Mouse (Mus musculus) cerebellum, adult 9-10 months (tissue): ENCODE measurements around the gene Blnk.

Experiments used
- DNase-seq: peaks from one replicate; pipeline ENCODE4 v3.0.0; 2022

Gene Blnk

DNA sequence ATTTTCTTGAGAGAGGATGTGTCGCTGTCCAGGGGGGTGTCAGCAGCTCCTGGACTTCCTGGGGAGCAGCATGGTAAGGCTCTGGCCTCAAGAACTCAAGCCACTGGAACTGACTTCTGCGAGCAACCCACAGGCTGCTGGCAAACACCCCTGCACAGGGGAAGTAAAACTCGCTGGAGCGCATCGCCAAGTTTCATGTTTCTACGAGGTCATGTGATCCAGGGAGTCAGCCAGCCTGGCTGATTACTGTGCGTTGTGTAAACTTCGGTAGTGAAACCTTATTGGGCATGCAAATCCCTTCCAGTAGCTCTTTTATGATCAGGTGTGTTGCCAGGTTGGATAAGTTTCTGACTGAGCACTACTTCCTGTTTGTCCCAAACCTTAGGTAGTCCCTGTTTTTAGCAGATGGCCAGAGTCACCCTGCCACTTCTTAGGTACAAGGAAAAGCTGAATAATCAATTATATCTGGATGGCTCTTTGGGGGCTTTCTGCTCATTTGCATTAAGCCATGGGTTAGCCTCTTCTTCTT is at the start of gene Blnk:
TSS of gene Blnk (minus strand) at position 479 of the 529 bp plus-strand sequence.
- DNase-seq, result no peak

DNA sequence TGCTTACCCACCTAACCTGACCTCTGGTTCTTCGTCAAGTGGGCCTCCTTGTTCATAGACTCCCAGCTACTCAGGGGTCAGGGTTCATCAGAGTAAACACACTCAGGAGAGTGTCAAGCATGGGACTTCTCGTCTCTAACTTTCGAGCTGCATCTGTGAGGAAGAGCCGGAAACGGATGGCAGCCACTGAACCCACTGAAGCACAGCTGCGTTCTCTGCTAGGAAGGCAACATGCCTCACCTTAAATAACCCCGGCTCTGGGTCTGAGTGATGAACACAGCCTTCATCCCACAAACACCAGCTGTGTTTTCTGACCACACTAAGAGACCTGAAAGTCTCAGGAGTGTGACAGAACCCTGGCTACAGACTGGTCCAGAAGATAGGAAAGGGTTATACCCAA is 44.8 kb upstream of the Blnk start:
- DNase-seq, result no peak

DNA sequence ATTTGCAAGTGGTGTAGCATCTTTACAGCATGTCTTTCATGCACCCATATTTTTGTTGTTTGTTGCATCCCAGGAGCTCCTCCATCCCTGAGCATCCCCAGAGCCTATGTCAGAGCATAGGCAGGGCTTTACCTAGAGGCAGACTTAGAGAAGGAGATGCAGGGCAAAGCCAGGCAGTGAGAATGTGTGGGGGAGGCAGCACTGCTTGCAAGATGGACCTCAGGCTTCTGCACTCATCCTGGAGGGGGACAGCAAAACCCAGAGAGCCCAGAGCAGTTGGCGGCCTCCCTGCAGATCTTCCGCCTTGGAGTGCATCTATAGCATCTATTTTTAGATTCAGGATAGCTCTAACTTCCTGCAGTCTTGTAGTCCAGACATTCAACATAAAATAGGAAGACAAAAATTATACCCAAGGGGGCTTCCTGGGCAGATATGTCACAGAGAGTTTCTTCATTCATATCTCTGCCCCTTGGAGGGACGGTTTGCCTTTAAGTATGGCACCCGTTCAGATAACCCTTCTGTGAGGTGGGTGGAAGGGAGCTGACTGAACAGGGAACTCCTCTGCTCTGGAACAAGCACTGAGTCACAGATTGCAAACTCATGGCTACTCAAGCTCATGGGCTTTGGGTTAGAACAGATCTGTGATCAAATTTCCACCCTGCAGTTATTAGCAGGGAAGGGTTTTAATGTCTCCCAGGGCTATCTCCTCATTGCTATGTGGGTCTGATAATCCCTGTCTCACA is 41.6 kb upstream of the Blnk start:
- no peak for DNase-seq

DNA sequence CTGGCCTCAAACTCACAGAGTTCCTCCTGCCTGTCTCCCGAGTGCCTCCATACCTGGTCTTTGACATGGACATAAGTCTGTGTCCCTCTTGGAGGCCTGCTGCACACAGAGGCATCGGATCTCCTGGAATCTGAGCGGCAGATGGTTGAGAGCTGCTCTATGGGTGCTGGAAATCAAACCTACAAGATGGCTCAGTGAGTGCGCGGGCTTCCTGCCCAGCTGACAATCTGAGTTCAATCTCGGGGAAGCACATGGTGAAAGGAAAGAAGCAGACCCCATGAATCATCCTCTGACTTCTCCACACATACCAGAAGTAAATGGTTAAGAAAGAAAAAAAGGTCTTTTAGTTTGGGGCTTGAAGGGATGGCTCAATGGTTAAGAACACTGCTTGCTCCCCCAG is 37.5 kb upstream of the Blnk start:
- DNase-seq, result no peak

DNA sequence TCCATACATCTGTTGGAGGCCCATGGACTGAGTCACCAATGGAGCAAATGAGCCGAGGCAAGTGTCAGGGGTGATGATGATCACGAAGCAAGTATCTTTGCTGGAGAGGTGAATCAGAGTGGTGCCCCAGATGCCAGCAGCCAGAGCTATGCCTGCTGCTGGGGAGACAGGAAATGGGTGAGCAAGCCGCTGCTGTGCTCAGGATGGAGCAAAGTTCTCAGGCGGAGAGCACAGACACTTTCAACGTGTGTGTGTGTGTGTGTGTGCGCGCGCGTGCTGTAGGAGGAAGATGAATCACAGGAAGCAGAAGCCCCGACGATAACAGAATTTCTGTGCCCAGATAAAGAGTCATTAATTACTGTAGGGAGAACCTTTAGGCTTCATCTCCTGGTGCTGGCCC is 36.7 kb upstream of the Blnk start:
- DNase-seq, result no peak

DNA sequence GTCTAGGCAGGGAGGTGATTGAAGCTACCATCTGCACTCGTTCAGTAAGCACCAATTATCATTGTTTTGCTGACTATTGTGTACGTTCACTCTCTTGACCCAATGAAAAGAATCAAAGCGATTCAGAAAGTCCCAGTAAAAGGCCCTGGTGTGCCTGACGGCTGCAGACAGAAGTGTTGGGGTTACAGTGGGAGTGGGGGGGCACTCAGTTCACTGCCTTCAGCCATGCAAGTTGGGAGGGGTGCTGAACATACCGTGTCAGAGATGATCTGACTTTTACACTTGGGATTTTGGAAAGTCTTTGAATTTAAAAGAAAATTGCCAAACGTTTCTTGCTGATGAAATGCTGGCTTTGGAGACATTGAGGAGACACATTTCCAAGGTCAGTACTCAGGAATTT is 35.8 kb upstream of the Blnk start:
- DNase-seq, result no peak

DNA sequence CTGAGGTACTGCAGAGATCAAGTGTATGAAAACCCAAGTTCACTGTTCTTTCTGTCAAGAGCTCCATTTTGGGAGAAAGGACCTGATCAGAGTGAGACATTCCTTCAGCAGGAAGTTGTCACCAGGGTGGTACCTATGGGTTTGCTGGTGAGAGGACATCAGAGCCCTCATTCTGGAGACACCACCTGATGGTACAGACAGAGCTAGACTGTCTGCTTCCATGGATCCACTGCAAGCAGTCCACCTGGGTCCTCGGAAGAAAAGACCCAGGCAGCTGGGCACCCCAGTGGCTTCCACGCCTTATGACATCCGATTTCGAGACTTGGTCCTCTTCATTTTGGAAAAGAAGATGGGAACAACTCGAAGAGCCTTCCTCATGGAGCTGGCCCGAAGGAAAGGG is 34.9 kb upstream of the Blnk start, which contains the start of gene Dntt:
TSS of gene Dntt (plus strand) at position 57 of the 400 bp plus-strand sequence.
- no peak for DNase-seq

DNA sequence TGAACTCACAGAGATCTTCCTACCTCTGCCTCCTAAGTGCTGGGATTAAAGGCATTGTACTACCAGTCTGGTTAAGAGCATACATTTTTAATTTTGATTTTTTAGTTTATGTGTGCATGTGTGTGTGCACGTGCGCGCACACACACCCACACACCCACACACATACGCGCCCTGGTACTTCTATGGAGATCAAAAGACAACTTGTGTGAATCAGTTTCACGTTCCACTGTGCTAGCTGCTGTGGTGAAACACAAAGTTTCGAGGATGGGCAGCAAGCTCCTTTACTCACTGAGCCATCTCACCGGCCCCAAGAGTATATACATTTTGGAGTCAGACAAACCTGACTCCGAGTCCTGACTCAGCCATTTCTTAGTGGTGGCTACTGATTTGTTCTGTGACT is 33.3 kb upstream of the Blnk start:
- DNase-seq, result no peak

DNA sequence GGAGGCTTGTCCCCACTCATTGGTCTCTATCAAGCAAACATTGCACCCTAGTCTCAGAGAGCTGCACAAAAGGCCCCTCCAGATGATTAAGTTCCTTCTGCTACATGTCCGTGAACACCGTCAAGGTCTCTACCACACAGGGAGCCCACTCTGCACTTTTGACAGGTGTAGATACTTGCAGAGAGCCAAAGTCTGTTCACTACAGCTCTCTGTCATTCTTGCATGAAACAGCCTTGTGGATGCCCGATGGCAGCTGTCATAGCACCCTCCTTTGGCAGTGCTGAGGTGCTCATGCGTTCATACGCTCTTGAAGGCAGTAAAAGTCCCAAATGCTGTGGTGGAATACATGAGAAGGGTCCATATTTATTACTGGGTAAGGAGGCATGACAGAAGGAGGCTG is 32.7 kb upstream of the Blnk start:
- DNase-seq, result no peak

DNA sequence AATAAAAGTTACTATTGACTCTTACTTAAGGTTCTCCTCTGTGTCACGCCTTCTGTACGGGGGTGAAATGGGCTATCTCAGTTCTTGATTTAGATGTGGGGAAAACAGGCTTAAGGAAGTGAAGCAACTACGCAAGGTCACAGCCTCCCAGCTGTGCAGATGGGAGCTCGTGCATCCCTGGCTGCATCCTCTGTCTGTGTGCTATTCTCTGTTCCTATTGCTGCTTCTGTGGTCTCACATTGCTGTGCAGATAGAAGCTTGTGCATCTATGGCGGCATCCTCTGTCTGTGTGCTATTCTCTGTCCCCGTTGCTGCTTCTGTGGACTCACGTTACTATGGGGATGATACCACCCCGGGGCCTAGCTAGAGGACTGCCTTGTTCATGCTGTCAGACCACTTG is 32.2 kb upstream of the Blnk start:
- no peak for DNase-seq

DNA sequence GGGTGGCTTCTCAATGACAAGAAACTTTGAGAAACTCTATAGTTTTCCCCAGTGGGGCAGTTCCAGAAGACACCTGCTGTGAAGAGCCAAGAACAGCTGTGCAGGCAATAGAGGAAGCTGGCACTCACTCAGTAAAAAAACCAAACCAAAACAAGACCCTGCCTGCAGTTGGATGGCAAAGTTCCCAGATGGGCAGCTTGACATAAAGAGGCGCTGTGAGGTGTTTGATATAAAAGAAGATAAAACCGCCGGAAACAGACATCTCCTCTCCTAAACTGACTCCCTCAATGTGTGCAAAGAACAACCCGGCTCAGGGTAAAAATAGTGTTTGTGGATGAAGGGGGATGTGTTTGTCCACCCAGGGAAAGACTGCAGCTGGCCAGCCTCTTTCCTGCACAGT is 27.9 kb upstream of the Blnk start:
- DNase-seq, result no peak

DNA sequence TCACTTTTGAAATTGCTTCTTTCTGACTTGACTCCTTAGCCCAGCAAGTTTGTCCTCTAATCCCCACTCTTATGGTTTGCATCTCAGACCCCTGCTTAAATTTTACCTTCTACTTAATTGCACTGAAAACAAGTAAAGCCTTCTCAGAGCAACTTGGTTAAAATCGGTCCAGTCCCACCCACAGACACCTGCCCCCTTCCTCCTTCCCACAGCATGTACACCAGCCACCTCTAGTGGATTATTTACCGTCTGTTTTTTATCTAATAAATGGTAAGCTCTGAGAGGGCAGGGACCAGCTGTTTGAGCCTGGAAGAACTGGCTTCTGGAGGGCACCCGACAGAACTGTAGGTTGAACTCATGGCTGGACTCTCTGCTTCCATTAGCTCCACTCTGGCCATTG is 26.2 kb upstream of the Blnk start:
- DNase-seq, result no peak

DNA sequence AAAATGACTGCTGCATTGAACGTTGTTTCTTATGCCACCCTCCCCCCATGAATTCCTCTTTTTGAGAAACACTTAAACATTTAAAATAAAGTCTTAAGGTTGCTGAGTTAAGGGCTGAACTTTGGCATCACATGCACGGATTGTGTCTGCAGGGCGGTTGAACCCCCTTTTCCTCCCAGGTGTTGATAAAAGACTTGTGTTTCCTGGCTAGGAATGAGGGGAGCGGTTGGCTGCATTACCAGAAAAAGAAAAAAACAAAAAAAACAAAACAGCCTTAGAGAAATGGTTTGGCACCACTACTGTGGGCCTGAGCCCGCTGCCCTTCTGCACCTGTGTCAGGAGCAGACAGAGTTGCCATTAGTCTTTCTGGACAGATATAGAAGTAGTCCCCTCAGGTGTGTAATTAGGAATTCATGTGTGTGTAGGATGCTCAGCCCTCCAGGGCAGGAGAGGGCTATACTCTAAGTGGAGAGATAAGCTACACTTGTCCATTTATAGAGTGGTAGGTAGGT is 24.9 kb upstream of the Blnk start:
- DNase-seq, result no peak

DNA sequence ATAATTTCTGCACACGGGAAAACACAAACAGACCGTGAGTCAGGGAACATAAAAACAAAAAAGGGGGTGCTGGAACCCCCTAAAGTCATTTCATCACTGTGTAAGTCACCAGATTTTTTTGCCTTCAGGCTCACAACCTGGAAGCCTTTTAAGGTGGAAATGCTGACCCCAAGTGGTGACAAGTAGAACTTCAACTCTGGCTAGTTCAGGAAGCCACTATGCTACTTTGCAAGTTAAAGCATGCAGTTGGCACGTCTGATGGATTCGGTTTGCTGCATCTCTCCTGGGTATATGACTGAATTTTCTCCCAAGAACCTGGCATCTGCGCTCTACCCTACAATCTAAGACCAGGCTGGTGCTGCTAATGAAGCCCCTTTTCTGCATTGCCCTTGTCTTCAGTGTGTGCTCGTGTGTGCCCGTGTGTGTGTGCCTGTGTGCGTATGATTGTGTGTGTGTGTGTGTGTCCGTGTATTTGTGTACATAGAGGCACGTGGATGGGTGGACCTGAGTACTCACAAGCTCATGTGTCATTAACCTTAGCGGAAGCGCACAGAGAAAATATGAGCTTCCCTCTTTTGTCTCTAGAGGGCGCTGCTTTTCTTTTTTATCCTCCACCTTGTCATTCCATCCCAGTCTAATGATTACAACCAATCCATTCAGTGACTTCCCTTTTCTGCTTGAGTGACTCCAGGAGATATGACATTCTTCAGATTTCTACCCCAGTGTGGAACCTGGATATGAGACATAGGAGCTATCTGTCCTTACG is 21.8 kb upstream of the Blnk start:
- peak; percentile 16 for DNase-seq

DNA sequence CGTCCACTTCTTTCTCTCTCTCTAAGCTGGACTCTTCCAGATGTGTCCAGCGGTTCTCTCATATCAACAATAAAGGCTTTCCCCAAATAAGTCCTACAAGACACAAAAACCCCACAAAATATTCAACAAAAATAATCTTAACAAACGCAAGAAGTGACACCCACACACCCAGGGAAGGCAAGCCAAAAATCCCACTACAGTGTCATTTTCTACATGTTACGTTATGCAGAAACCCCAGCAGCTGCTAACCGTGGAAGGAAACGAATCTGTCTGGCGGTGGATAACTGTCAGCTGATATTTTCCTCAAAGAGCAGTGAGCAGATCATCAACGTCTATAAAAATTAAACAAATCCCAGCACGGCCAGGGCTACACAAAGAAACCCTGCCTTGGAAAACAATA is 19.7 kb upstream of the Blnk start:
- no peak for DNase-seq

DNA sequence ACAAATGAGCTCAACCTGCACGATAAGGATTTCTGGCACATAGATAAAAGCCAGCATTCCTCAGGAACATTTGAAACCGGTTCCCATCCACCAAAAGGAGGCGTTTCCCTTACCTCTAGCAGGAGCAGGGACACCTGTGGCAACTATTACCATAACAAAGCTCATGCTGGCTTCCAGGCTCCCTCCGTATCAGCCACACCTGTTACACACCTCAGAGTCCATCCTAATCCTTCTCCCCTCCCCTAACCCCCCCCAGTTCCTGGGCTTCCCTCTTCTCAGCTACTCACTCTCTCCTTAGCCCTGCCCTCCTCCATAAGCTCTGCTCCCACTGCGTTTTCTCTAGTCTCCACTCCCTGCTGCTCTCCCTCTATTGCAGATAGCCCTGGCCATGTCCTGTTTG is 19.3 kb upstream of the Blnk start:
- no peak for DNase-seq

DNA sequence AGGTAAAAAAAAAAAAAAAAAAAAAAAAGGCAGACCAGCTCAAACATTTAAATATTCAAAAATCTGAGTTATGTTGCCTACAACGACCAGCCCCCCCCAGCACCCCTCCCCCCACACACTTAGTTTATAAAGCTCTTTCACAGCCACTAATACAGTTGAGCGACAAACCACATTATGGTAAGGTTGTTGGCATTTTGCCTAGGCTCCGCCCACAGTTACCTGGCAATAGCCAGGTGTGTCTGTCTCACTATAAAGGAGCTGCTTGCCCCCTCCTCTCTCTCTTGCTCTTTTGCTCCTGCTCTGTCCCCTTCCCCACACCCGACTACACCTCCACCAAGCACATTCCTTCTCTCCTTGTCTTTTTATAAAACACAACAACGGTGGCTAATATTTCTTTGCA is 17.3 kb upstream of the Blnk start:
- no peak for DNase-seq

DNA sequence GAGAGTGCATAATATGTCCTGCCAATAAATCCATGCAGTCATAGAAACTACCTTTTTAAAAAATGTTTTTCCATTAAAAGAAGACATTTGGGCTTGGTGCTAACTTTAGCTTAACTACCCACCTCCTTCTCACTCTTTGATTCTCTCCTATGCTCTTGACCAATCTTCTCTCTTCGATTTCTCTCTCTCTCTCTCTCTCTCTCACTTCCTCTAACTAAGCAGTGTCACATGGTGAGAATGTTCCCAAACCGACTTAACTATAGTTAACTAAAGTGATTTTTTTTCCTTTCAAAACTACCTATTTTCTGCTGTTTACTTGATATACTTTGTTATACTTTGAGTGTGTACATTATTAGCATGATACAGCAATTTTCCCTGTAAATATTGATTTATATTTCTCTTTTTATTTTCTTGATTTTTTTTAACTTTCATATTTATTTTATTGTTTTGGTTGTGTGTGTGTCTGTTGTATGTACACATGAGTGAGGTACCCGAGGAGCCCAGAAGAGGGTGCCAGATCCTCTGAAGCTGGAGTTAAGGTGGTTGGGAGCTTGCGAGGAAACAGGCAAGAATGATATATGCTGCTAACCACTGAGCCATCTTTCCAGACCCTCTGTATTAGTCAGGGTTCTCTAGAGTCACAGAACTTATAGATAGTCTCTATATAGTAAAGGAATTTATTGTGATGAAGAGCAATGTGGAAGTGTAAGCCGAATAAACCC is 14.5 kb upstream of the Blnk start:
- DNase-seq, result no peak

DNA sequence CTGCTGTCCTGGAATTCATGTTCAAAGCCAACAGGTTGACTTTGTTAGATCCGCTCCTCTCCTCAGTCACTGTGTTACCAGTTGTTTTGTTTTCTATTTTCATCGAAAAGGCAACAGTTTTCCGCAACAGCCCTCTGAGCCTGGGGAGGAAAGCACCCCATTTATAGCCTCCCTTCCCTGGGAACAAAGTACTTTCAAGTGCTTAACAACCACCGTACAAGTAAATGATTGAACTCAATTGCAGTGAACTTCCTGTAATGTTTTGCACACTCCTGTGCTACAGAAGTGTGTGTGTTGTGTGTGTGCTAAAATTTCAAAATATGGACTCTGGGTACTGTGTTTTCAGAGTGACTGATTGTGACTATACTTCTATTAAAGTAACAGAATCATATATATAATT is 13.4 kb upstream of the Blnk start:
- no peak for DNase-seq

DNA sequence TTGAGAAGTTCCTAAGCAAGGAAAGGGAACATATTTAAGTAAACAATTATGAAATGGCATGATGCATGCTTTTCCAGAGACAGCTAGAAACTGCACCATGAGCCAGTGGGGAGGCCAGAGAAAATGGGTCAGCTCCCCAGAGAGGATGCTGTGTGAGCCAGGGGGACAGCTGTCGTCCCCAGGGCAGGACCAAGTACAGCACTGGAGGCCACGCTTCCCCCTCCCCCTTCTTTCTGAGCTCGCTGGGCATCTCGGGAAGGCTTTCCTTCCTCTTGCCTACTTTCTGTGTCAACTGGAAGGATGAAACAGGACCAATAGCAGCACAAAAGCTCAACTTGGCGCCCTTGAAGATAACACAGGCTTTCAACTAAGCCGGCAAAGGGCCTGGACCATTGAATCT is 13.0 kb upstream of the Blnk start:
- DNase-seq, result no peak

DNA sequence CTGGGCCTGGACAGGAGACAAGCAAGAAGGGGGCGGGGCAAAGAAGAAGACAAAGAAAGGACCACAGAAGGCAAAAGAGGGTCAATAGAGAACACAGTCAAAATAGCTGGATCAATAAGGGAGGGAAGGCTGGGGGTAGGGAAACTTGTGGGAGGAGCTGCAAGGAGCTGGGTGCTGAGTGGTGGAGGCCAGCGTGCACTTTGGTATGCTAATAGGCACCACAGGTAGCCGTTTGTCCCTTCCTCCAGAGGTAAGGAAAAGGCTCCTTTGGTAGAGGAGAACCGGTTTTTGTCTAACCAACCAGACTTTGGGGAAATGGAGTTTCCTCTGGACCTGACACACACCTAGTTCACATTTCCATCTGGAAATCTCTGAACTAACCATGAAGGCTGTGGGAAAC is 12.3 kb upstream of the Blnk start:
- DNase-seq, result no peak

DNA sequence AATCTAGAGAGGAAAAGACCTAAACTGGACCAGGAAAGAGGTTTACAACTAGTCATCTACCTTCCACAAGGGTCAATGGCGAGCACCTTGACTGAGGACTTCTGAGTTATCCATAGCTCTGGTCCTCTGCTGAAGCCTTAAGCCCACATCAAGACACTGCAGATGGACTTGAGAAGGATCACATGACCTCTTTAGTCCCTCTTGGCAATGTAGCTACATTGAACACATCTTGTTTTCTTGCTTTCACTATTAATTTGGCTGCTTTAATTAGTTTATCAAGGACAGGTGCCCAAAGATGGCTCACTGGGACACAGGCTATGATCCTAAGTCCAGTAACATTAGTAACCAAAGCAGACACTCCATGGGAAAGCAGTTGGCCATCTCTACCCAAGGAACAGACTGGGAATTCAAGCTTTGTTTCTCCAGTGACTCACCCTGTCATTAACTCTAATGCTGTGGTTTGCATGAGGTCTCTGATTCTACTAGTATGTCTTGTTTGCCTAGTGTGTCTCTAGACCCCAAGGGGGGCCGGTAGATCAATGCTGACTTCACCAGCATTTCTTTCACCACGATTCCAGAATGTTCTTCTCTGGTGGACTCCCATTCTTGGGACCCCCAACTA is 9.5 kb upstream of the Blnk start:
- no peak for DNase-seq

DNA sequence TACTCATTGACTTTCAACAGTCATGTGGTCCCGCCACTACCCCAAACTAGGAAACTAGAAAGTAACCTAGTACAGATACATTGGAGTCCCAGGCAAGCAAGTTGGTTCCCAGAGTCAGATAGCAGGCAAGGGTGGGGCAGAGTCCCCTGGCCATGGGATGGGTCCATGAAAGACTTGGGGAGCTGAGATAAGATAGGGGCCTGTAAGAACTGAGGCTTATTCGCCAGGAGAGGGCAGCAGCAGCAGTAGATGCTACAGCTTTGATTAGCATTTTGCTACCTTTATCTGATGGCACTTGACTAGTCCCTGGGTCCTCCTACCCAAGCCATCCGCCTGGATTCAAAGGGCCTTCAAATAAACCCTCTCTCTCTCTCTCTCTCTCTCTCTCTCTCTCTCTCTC is 5.2 kb upstream of the Blnk start:
- no peak for DNase-seq
